Mouse (Mus musculus): ENCODE data around the gene Dazap1. TPM values are rescaled to one million over a fixed set of nuclear protein-coding genes. Genes with fewer than 3 reads are reported as not detected.

Gene Dazap1
- polyA plus RNA-seq, 1 experiment from 2014 or later: 31.5 TPM

DNA sequence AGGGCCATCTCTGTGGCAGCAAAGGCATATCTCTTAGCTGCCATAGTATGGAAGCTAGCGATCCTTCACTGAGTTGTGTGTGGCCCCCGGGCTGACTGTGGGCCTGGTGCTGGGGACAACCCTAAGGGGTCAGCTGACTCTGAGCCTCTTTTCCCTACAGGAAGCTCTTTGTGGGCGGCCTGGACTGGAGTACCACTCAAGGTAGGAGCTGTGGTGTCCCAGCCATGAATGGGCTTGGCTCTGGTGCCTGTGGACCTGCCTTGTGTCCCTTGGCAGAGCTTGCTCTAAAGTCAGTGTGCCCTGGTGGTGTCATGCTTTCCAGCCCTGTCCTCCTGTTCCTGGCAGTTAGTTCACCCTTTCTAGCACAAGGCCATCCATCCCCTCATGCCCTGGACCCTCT lies 12.6 kb downstream of the Dazap1 start:
- Histone ChIP-seq H3K9ac (no peak overlapping the region), H3K4me3 (no peak overlapping the region), H3K4me2 (no peak overlapping the region), H3K36me3 (peaks cover 50% of the 10 kb centered on the region), H3K27me3 (no peaks in the 10 kb centered on the region), H3K9me3 (replicated peaks) (no peaks in the 10 kb centered on the region), H3K4me1 (replicated peaks) (peaks cover 44% of the 10 kb centered on the region), H3K27ac (no peak overlapping the region)
- ATAC-seq (replicated peaks; ENCODE audit: insufficient number of reproducible peaks, insufficient read depth, low FRiP score, low read depth): 0 out of 2 replicates have a peak, but pooled peaks have one; percentile 7
- WGBS: 71% methylated on average over 3 of the region's 3 CpGs

DNA sequence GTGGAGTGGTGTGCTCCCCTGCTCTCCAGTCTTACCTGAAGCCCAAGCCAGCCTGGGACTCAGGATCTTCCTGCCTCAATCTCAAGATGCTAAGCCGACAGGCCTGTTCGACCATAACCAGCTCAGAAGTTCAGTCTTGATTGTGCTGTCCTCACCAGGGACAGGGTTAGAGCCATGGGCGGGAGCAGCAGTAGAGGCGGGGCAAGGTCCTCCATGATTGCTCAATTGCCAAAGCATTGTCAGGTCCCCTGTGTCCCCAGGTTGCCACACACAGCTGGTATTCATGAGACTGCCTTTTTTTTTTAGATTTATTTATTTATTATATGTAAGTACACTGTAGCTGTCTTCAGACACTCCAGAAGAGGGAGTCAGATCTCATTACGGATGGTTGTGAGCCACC lies 15.0 kb downstream of the Dazap1 start:
- no peak overlapping the region for H3K9ac ChIP-seq
- ATAC-seq (replicated peaks; ENCODE audit: insufficient number of reproducible peaks, insufficient read depth, low FRiP score, low read depth): no peak
- no peak overlapping the region for H3K4me3 ChIP-seq
- H3K36me3 ChIP-seq: peaks cover 68% of the 10 kb centered on the region
- H3K4me2 ChIP-seq: no peak overlapping the region
- no peaks in the 10 kb centered on the region for H3K9me3 ChIP-seq (replicated peaks)
- H3K4me1 ChIP-seq (replicated peaks): peaks cover 31% of the 10 kb centered on the region
- 81% methylated on average over 5 of the region's 5 CpGs for WGBS
- no peak overlapping the region for H3K27ac ChIP-seq
- H3K27me3 ChIP-seq: no peaks in the 10 kb centered on the region

DNA sequence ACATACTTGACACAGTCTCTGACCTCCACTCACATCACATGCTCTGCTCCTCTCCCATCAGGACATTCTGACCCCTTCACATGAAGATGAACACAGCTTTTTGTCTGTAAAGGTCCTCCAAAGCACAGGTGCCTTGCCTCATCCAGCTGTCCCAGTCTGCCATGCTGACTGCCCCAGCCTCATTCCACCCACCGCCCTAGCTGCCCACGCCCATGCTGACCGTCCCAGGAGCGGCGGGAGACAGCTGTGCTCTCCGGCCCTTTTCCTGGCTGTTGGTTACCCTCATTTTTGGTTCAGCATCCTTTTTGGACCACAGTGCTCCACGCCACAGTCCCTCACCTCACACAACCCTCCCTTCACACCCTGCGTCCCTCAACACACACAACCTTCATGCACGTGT lies 17.1 kb downstream of the Dazap1 start:
- no peak overlapping the region for H3K4me2 ChIP-seq
- H3K27me3 ChIP-seq: no peaks in the 10 kb centered on the region
- no peak overlapping the region for H3K4me3 ChIP-seq
- 90% methylated on average over 9 of the region's 9 CpGs for WGBS
- no peaks in the 10 kb centered on the region for H3K9me3 ChIP-seq (replicated peaks)
- H3K27ac ChIP-seq: no peak overlapping the region
- no peak for ATAC-seq (replicated peaks; ENCODE audit: insufficient number of reproducible peaks, insufficient read depth, low FRiP score, low read depth)
- peaks cover 32% of the 10 kb centered on the region for H3K4me1 ChIP-seq (replicated peaks)
- H3K36me3 ChIP-seq: peaks cover 75% of the 10 kb centered on the region
- no peak overlapping the region for H3K9ac ChIP-seq

DNA sequence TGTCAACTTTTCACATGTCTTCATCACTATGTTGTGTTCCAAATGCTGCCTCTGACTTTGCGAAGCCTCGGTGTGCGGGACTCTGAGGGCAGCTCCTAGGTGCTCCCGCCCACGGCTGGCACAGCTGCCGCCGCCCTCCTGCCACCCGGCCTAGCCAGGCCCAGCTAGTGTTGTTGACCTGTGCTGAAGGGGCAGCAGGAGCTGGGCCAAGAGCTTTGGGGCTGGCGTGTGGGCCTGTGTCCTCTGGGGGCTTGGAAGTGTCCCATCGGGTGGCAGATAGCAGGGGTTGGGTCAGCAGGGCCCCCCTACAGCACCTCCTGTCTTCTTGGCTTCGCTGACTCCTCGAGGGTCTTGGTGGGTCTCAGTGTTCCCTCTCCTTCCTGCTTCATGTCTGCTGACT lies 18.0 kb downstream of the Dazap1 start:
- peaks cover 25% of the 10 kb centered on the region for H3K4me1 ChIP-seq (replicated peaks)
- 87% methylated on average over 12 of the region's 12 CpGs for WGBS
- H3K9me3 ChIP-seq (replicated peaks): no peaks in the 10 kb centered on the region
- no peak overlapping the region for H3K9ac ChIP-seq
- no peak overlapping the region for H3K4me3 ChIP-seq
- no peak overlapping the region for H3K27ac ChIP-seq
- H3K36me3 ChIP-seq: peaks cover 77% of the 10 kb centered on the region
- no peaks in the 10 kb centered on the region for H3K27me3 ChIP-seq
- no peak overlapping the region for H3K4me2 ChIP-seq
- no peak for ATAC-seq (replicated peaks; ENCODE audit: insufficient number of reproducible peaks, insufficient read depth, low FRiP score, low read depth)

DNA sequence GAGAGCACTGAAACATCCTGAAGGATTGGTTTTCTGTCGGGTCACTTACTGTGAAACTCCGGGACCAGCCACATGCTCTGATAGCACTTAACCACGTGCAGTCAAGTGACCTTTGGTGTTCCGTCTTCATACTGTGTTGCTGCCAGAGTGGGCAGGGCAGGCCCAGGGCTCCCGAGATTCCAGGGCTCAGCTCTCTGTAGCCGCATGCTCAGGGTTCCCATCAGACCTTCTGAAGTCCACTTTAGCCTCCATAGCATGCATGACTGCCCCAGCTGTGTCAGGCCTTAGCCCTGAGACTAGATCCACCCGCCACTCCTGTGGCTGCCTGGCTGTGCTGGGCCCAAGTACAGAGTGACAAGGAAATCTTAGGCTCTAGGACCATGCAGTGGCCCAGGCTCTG lies 20.0 kb downstream of the Dazap1 start:
- Histone ChIP-seq H3K4me1 (replicated peaks) (peaks cover 25% of the 10 kb centered on the region), H3K27me3 (no peaks in the 10 kb centered on the region), H3K36me3 (peaks cover 78% of the 10 kb centered on the region), H3K27ac (peak overlapping the region; percentile 70), H3K9ac (0 out of 2 replicates have a peak overlapping the region, but pooled peaks have one; percentile 19), H3K4me2 (no peak overlapping the region), H3K4me3 (no peak overlapping the region), H3K9me3 (replicated peaks) (no peaks in the 10 kb centered on the region)
- ATAC-seq (replicated peaks; ENCODE audit: insufficient number of reproducible peaks, insufficient read depth, low FRiP score, low read depth): no peak; the same call in 1 of the 2 replicates
- WGBS: 49% methylated on average over 7 of the region's 7 CpGs

DNA sequence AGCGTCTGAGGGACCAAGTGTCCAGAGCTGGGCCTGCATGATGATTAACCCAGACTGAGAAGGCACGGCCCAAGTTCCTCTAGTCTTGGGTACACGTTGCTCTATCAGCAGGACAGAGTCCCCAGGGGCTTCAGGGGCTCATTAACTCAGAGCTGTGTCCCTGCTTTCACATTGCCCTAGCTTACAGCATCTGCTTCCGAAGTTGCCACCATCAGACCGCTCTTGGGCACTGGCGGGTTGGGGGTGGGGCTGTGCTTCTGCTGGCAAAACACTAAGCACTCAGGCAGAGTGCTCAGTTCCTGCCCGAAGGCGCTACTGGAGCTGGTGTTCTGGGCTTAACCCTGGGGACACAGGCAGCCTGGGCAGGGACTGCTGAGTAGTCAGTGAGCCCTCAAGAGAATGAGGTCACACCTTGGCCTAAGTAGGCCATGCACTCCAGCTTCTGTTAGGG lies 20.7 kb downstream of the Dazap1 start:
- Histone ChIP-seq H3K36me3 (peaks cover 80% of the 10 kb centered on the region), H3K27ac (peak overlapping the region; percentile 70), H3K4me3 (no peak overlapping the region), H3K4me2 (no peak overlapping the region), H3K27me3 (no peaks in the 10 kb centered on the region), H3K9ac (no peak overlapping the region), H3K9me3 (replicated peaks) (no peaks in the 10 kb centered on the region), H3K4me1 (replicated peaks) (peaks cover 25% of the 10 kb centered on the region)
- ATAC-seq (replicated peaks; ENCODE audit: insufficient number of reproducible peaks, insufficient read depth, low FRiP score, low read depth): peak; percentile 44
- WGBS: 65% methylated on average over 8 of the region's 8 CpGs

DNA sequence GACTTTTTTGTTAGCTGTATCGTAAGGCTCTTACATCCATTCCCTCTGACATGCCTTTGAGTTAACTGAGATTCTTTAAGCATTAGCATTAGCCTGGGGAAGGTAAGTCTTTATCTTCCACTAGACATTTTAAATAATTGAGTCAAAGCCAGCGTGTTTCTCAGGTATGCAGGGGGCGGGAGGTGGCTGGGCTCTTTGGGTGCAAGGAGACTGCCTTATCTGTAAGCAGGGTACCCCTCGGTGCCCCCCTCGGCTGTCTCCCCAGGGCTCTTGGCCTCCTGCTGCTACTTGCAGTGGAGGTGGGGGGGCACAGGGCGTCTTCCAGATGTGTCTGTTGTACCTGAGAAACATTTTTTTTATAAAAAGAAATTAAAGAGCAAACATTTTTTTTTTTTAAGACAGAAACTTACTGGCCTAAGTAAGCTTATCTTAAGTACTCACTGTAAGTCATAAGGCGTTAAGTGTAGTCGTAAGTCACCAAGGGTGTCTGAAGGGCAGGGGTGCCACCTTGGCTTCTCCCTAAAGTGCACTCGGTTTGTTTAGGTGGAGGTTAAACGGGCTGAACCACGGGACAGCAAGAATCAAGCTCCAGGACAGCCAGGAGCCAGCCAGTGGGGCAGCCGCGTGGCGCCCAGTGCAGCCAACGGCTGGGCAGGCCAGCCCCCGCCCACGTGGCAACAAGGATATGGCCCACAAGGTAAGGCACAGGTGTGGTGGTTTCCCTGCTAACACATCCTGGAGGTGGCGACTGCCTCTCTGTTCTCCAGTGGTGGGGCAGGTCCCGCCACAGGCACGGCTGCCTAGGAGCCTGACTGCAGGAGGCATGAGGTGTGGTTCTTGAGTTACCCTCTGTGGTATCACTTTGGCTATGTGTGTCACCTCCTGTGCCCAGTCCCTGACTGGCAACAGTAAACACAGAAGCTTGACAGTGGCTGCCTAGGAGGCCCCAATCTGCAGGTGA lies 21.5 kb downstream of the Dazap1 start:
- no peak overlapping the region for H3K9ac ChIP-seq
- no peak for ATAC-seq (replicated peaks; ENCODE audit: insufficient number of reproducible peaks, insufficient read depth, low FRiP score, low read depth)
- WGBS: 80% methylated on average over 20 of the region's 20 CpGs

DNA sequence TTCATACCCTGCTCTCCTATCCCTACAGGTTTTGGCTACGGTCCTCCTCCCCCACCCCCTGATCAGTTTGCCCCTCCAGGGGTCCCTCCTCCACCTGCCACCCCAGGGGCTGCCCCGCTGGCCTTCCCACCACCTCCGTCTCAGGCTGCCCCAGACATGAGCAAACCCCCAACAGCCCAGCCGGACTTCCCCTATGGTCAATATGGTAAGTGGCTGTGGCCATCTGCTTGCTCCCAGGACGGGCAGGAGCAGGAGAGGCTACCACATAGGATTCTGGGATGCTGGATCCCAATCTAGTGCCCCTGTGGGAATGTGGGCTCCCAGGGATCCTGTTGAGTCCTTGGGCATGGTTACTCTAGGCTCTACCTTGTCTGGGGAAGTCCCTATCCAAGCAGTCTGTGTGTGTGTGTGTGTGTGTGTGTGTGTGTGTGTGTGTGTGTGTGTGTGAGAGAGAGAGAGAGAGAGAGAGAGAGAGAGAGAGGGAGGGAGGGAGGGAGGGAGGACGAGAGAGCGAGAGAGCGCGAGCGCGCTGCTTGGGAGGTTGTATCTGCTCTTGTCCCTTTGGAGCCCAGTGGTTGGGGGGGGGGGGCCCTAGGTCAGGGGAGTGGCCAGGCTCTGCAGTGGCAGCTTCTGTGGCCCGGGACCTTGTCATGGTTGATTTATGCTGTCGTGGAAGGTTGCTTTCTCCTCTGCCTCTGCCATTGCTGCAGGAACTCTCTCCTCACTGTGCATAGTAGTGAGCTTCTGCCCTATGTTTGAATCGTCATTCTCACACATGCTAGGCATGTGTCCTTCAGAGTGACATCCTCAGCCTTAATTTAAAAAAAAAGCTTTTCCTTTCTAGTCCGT lies 24.2 kb downstream of the Dazap1 start:
- ATAC-seq (replicated peaks; ENCODE audit: insufficient number of reproducible peaks, insufficient read depth, low FRiP score, low read depth): no peak
- H3K27ac ChIP-seq: no peak overlapping the region
- H3K9ac ChIP-seq: no peak overlapping the region
- no peaks in the 10 kb centered on the region for H3K27me3 ChIP-seq
- H3K36me3 ChIP-seq: peaks cover 64% of the 10 kb centered on the region
- peaks cover 24% of the 10 kb centered on the region for H3K4me1 ChIP-seq (replicated peaks)
- H3K4me3 ChIP-seq: no peak overlapping the region
- no peak overlapping the region for H3K4me2 ChIP-seq
- WGBS: 70% methylated on average over 9 of the region's 15 CpGs
- H3K9me3 ChIP-seq (replicated peaks): no peaks in the 10 kb centered on the region

More for the DNA sequence above, 21.5 kb downstream of the Dazap1 start:
- peak overlapping the region; percentile 70 for H3K27ac ChIP-seq
- no peak overlapping the region for H3K4me3 ChIP-seq
- H3K9me3 ChIP-seq (replicated peaks): no peaks in the 10 kb centered on the region
- H3K4me2 ChIP-seq: no peak overlapping the region
- H3K36me3 ChIP-seq: peaks cover 78% of the 10 kb centered on the region
- no peaks in the 10 kb centered on the region for H3K27me3 ChIP-seq
- peaks cover 25% of the 10 kb centered on the region for H3K4me1 ChIP-seq (replicated peaks)

DNA sequence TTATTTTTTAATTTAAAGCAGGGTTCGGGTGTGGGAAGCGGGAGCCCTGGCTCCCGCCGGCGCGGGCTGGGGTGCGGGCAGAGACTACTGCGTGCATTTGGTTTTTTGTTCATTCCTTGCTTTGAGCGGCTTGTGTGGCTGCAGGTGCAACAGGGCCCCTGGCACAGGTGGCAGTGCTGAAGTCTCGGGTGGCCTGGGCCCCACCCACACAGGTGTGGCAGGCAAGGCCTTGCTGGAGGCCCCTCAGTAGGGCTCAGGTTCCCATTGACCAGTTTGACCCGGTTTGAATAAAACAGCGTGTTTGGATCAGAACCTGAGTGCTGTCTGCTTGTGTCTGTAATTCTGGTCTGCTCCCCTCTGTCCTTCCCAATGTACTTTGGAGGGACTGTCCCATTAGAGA lies 26.8 kb downstream of the Dazap1 start:
- H3K27ac ChIP-seq: no peak overlapping the region
- no peak overlapping the region for H3K9ac ChIP-seq
- WGBS: 93% methylated on average over 12 of the region's 12 CpGs
- no peak overlapping the region for H3K4me3 ChIP-seq
- peaks cover 54% of the 10 kb centered on the region for H3K36me3 ChIP-seq
- H3K9me3 ChIP-seq (replicated peaks): no peaks in the 10 kb centered on the region
- H3K27me3 ChIP-seq: no peaks in the 10 kb centered on the region
- H3K4me2 ChIP-seq: no peak overlapping the region
- no peak for ATAC-seq (replicated peaks; ENCODE audit: insufficient number of reproducible peaks, insufficient read depth, low FRiP score, low read depth)
- peaks cover 6% of the 10 kb centered on the region for H3K4me1 ChIP-seq (replicated peaks)

DNA sequence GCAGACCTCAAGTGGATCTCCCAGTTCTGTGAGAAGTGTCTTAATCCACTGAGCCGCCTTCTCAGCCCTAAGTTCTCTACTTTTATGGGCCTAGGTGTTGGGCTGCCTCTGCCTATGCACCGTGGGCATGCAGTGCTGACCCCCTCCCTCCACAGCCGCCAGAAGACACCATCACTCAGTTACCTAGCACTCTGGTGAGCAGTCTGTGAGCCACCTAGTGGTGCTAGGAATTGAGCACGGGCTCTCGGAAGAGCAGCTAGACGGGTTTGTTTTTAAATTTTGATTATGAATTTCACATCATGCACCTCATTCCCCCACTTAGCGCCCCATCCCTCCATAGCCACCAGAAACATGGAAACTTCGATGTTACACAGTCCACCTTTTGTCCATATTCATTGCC lies 27.4 kb downstream of the Dazap1 start:
- ATAC-seq (replicated peaks; ENCODE audit: insufficient number of reproducible peaks, insufficient read depth, low FRiP score, low read depth): no peak
- no peak overlapping the region for H3K9ac ChIP-seq
- no peaks in the 10 kb centered on the region for H3K27me3 ChIP-seq
- H3K9me3 ChIP-seq (replicated peaks): no peaks in the 10 kb centered on the region
- no peak overlapping the region for H3K4me3 ChIP-seq
- H3K4me1 ChIP-seq (replicated peaks): peaks cover 11% of the 10 kb centered on the region
- H3K4me2 ChIP-seq: no peak overlapping the region
- 68% methylated on average over 8 of the region's 8 CpGs for WGBS
- peaks cover 52% of the 10 kb centered on the region for H3K36me3 ChIP-seq
- no peak overlapping the region for H3K27ac ChIP-seq

Data from heart, embryonic 15.5 days (tissue).